Mouse (Mus musculus) forebrain, embryonic 12.5 days (tissue): ENCODE results near the gene Scamp5. TPM values are rescaled to one million over a fixed set of nuclear protein-coding genes. Genes with fewer than 3 reads are reported as not detected.

Experiments
- ATAC-seq: fragments of 200-750 bp; cut with Nextera tagmentation; 2 replicates; pipeline ENCODE4 v1.8.0; 2017; ENCODE audit warnings: moderate TSS enrichment; ENCODE audit not compliant: low FRiP score
- H3K27ac ChIP-seq: fragments of 300-500 bp; sonication (generic); 2 replicates; pipeline ENCODE4 v1.5.1; 2016; ENCODE audit warnings: mild to moderate bottlenecking
- H3K27me3 ChIP-seq: fragments of 300-500 bp; sonication (generic); 2 replicates; pipeline ENCODE4 v1.6.1; 2016; ENCODE audit warnings: mild to moderate bottlenecking
- H3K36me3 ChIP-seq: fragments of 300-500 bp; sonication (generic); replicated peaks from 2 replicates; pipeline ENCODE4 v1.6.1; 2016; ENCODE audit warnings: mild to moderate bottlenecking
- H3K4me1 ChIP-seq: fragments of 300-500 bp; sonication (generic); 2 replicates; pipeline ENCODE4 v1.6.1; 2016
- H3K4me2 ChIP-seq: fragments of 300-500 bp; sonication (generic); 2 replicates; pipeline ENCODE4 v1.6.1; 2016; ENCODE audit warnings: mild to moderate bottlenecking, moderate library complexity
- H3K4me3 ChIP-seq: fragments of 300-500 bp; sonication (generic); replicated peaks from 2 replicates; pipeline ENCODE4 v1.5.1; 2016; ENCODE audit warnings: mild to moderate bottlenecking
- H3K9ac ChIP-seq: fragments of 300-500 bp; sonication (generic); 2 replicates; pipeline ENCODE4 v1.6.1; 2016; ENCODE audit warnings: mild to moderate bottlenecking
- H3K9me3 ChIP-seq: fragments of 300-500 bp; sonication (generic); 2 replicates; pipeline ENCODE4 v1.6.1; 2016
- WGBS: fragments of 180-500 bp; shearing (Covaris S2); methylation state at CpG from one replicate; pipeline ENCODE4 v1.1.7; 2016; 5-methylcytosine and 5-hydroxymethylcytosine counted together
- polyA plus RNA-seq: library from polyadenylated mRNA; unstranded; fragments of >200 nt; fragmentation: Nextera tagmentation; extraction: Ambion mirVana; gene quantifications from 2 replicates; pipeline ENCODE4 v1.2.1, GENCODE M21; 2016

Scamp5 gene
- polyA plus RNA-seq, 1 experiment from 2014 or later: 41.5 TPM

DNA sequence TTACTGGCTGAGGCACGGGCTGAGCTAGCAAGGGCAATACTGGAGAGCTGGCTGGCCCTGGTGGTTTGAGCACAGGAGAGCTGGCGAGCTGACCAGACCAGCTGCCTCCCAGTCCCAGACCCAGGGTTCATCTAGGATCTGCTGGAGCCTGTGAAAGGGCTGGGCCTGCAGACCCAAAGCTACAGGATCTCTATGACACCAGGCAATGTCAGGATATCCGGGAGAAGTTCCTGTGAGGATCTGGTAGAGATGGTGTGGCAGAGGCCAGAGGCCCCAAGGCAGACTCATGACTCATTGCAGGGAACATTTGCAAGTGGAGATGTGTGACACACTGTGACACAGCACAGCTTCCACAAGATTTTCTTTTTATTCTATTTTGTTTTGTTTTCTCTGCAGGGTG, 42.7 kb downstream of the Scamp5 start:
- Histone ChIP-seq H3K27ac (no peak overlapping the region), H3K9ac (no peak overlapping the region), H3K4me2 (no peak overlapping the region), H3K4me3 (no peak overlapping the region), H3K9me3 (no peaks in the 10 kb centered on the region), H3K27me3 (no peaks in the 10 kb centered on the region), H3K4me1 (peaks cover 8% of the 10 kb centered on the region), H3K36me3 (no peaks in the 10 kb centered on the region)
- no peak for ATAC-seq
- 84% methylated on average over 3 of the region's 3 CpGs for WGBS

DNA sequence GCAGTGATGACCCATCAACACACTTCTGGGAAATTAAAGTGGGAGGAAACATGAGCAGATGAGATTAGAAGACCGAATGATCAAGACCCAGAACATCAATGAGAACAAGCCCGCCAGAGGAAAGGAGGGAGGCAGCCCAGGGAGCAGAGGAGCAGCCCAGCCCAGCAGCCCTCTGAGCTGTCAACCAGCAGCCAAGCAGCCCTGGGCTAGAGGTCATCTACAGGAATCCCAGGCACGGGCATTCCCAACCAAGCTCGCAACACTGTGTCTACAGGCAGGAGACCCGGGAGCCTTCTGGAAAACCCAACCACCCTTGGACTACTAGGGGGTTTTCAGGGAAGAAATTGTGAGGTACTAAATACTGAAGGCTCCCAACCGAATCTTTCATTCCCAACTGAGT, 43.8 kb downstream of the Scamp5 start:
- 83% methylated on average over 6 of the region's 6 CpGs for WGBS
- H3K9ac ChIP-seq: no peak overlapping the region
- no peaks in the 10 kb centered on the region for H3K27me3 ChIP-seq
- no peak overlapping the region for H3K27ac ChIP-seq
- no peak overlapping the region for H3K4me2 ChIP-seq
- no peak overlapping the region for H3K4me3 ChIP-seq
- peaks cover 4% of the 10 kb centered on the region; the same call in 1 of the 2 replicates for H3K4me1 ChIP-seq
- H3K9me3 ChIP-seq: no peaks in the 10 kb centered on the region
- no peak for ATAC-seq
- H3K36me3 ChIP-seq: no peaks in the 10 kb centered on the region

DNA sequence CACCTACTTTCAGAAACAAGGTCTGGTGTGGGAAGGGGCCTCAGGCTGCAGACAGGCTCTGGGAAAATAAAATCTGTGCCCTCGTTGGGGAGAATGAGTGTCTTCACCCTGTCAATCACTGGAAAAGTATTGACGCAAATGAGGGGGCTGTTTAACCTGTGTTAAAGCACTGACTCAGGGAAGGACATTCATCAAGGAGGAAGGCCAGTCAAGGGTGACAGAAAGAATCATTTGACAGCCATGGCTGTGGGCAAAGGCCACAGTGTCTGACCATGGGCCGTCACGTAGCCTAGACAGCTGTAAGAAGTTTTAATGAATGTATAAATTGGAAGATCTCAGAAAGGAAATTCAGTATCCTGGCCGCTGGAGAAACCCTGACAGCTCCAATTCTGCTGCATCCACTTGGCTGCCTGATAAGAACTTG, 46.2 kb downstream of the Scamp5 start:
- H3K27ac ChIP-seq: no peak overlapping the region
- no peak overlapping the region for H3K9ac ChIP-seq
- H3K36me3 ChIP-seq: no peaks in the 10 kb centered on the region
- no peak overlapping the region for H3K4me3 ChIP-seq
- H3K9me3 ChIP-seq: no peaks in the 10 kb centered on the region
- no peaks in the 10 kb centered on the region for H3K4me1 ChIP-seq
- no peak overlapping the region for H3K4me2 ChIP-seq
- H3K27me3 ChIP-seq: no peaks in the 10 kb centered on the region
- WGBS: 75% methylated on average over 5 of the region's 5 CpGs
- no peak for ATAC-seq

DNA sequence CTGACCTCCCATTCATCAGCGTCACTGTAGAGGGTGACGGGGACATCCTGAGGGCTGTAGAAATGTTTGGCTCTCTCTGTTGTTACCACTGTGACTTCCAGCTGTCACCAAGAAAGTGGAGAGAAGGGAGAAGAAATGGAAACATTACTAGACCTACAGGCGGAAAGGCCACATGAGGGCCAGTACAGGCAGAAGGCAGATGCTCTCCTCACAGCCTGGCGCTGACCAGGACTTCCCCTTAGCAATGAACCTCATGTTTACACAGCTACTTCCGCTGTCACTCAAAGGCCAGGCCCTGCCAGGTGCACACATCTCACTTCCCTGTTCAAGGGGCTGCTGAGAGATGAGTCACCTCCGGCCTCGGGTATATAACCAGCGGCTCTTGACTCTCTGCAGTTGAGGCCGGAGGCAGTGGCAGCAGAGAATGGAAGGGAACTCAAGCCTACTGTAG, 46.7 kb downstream of the Scamp5 start:
- ATAC-seq: no peak
- no peak overlapping the region for H3K9ac ChIP-seq

DNA sequence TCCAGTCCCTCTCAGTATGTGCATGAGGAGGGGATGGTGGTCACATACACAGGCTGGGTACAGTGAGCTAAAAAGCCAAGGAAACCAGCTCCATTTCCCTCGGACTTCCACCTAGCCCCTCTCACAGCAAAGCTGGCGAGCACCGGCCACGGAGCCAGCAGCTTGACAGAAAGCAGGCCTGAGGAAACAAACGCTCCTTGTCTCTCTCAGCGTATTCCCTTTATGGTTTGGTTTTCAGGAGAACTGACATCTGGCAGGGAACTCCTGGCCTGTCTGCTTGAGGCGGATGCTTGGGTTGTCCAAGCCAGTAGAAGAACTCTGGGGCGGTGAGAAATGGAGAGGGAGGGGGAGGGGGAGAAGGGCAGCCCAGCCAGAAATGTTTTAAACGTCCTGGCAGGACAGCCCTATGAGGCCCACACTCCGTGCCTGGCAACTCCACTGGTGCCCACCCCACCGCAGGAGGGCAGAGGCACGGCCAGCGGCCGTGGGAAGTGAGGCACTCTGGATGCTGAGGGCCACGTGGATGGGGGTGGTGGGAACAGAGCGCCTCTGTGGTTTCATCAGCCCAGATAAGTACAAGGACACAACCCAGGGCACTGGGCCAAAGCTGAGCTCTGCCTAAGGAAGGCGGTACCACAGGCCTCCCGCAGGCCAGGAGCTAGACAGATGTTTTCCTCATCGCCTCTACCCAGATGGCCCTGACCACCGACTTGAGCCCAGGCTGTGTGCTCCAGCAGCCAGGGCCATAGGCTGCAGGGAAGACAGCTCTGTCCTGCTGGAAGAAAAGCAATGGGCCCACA, 47.3 kb downstream of the Scamp5 start:
- no peaks in the 10 kb centered on the region for H3K4me1 ChIP-seq
- H3K9me3 ChIP-seq: no peaks in the 10 kb centered on the region
- no peak overlapping the region for H3K4me2 ChIP-seq
- H3K4me3 ChIP-seq: no peak overlapping the region
- no peaks in the 10 kb centered on the region for H3K36me3 ChIP-seq
- peak; percentile 20; the same call in 1 of the 2 replicates for ATAC-seq
- WGBS: 81% methylated on average over 20 of the region's 20 CpGs
- H3K27ac ChIP-seq: 0 out of 2 replicates have a peak overlapping the region, but pooled peaks have one; percentile 43
- H3K9ac ChIP-seq: no peak overlapping the region
- no peaks in the 10 kb centered on the region for H3K27me3 ChIP-seq

More for the DNA sequence above, 46.7 kb downstream of the Scamp5 start:
- Histone ChIP-seq H3K36me3 (no peaks in the 10 kb centered on the region), H3K9me3 (no peaks in the 10 kb centered on the region), H3K4me3 (no peak overlapping the region), H3K4me2 (no peak overlapping the region), H3K27me3 (no peaks in the 10 kb centered on the region), H3K27ac (0 out of 2 replicates have a peak overlapping the region, but pooled peaks have one; percentile 43), H3K4me1 (no peaks in the 10 kb centered on the region)
- 86% methylated on average over 9 of the region's 9 CpGs for WGBS

DNA sequence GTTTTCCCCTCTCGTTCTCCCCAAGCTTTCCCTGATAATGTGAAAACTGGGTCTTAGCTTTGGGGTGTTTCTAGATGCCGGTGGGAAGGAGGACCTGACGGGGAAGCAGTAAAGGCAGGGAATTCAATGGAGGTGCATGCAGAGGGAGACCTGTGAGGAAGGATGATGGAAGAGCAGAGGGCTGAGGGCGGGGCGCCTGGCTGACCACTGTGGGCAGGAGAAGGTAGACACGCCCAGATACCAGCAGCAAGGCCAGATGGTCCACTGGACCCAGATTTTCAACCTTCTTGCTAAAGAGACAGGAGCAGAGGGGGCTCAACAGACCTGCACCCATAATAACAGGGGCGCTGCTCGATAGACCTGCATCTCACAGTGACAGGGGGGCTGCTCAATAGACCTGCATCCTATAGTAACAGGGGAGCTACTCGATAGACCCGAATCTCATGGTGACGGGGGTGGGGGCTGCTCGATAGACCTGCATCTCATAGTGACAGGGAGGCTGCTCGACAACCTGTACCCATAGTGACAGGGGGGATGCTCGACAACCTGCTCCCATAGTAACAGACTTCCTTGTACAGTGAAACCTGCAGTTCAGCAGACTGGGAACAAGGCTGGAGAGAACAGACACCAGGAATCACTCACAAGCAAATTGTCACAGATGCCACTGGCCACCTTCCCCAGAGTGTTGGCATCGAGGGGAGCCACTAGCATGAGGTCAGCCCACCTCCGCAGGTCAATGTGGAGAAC, 48.2 kb downstream of the Scamp5 start:
- Histone ChIP-seq H3K4me1 (no peaks in the 10 kb centered on the region), H3K36me3 (no peaks in the 10 kb centered on the region), H3K27ac (no peak overlapping the region), H3K4me3 (no peak overlapping the region), H3K4me2 (no peak overlapping the region), H3K9me3 (no peaks in the 10 kb centered on the region), H3K27me3 (no peaks in the 10 kb centered on the region), H3K9ac (no peak overlapping the region)
- WGBS: 88% methylated on average over 16 of the region's 16 CpGs
- no peak for ATAC-seq

DNA sequence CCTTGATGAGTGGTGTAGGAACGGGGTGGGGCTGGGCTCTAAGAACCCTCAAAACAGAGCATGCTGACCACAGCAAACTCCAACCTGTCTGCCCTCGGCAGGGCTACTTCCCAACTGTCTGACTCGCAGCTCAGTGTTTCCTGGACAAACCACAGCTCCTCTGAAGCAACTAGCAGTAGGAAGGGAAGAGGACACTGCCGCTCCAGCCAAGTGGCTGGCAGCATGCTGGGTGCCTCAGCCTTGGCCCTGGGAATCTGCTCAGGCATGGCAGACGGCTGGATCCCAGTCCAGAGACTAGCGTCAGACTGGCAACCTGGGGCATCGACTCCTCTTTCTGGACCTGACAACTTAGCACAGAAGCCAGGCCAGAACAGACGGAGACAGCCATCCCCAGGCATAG, 50.5 kb downstream of the Scamp5 start:
- Histone ChIP-seq H3K27me3 (no peaks in the 10 kb centered on the region), H3K4me2 (no peak overlapping the region), H3K9me3 (no peaks in the 10 kb centered on the region), H3K4me3 (no peak overlapping the region), H3K36me3 (peaks cover 3% of the 10 kb centered on the region; the same call in 1 of the 2 replicates), H3K27ac (no peak overlapping the region), H3K4me1 (no peaks in the 10 kb centered on the region), H3K9ac (no peak overlapping the region)
- ATAC-seq: no peak
- 86% methylated on average over 8 of the region's 8 CpGs for WGBS

DNA sequence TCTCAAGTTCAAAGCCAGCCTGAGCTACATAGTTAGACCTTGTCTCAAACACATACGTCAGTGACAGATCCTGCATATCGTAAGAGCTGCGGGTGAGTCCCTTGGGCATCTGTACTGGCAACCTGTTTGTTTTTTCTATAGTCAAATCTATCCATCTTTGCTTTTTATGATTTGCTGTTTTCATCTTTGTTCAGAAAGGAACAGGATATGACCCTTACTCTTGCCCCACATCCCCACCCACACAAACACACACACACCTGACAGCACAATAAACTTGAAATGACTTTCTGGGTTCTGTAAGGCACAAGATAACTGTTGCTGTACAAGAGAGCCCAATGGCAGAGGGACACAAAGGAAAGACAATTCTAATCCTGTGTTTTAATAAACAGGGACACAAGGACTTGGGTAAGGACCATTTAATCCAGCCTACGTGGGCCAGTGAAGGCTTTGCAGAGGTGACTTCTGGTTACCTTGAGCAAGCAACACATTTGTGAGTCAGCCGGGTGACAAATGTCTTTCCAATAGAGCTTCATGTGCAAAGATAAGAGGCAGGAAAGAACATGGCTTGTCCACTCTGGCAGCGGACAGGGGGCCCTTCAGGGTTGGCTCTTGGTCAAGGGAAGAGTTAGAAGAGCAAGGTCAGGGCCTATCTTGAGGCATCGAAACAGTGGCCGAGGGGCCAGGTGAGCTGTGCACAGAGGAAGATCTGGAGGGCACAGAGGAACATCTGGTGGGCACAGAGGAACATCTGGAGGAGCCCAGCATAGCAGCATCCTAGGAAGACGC, 60.5 kb downstream of the Scamp5 start:
- Histone ChIP-seq H3K9me3 (no peaks in the 10 kb centered on the region), H3K9ac (no peak overlapping the region), H3K4me1 (no peaks in the 10 kb centered on the region), H3K4me3 (no peak overlapping the region), H3K36me3 (no peaks in the 10 kb centered on the region), H3K27me3 (no peaks in the 10 kb centered on the region), H3K27ac (no peak overlapping the region), H3K4me2 (no peak overlapping the region)
- no peak for ATAC-seq
- 93% methylated on average over 9 of the region's 9 CpGs for WGBS

DNA sequence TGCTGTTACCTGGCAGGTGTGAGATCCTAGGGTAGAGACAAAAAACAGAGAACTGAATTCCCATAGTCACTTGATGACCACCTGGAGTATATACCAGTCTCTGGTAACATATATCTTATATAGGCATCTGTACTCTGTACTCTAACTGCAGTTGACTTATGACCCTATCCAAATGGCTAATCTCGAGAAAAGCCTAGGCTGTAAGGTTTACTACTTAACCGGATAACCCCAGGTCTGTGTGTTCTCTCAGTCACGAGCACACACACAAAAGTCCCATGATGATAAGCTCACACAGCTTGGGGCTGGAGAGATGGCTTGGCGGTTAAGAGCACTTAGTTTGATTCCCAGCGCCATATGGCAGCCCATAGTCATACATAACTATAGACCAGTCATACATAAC, 61.5 kb downstream of the Scamp5 start:
- H3K36me3 ChIP-seq: no peaks in the 10 kb centered on the region
- H3K9ac ChIP-seq: no peak overlapping the region
- H3K27ac ChIP-seq: no peak overlapping the region
- H3K4me1 ChIP-seq: no peaks in the 10 kb centered on the region
- 92% methylated on average over 5 of the region's 5 CpGs for WGBS
- no peak overlapping the region for H3K4me2 ChIP-seq
- H3K27me3 ChIP-seq: no peaks in the 10 kb centered on the region
- no peaks in the 10 kb centered on the region for H3K9me3 ChIP-seq
- no peak for ATAC-seq
- H3K4me3 ChIP-seq: no peak overlapping the region

DNA sequence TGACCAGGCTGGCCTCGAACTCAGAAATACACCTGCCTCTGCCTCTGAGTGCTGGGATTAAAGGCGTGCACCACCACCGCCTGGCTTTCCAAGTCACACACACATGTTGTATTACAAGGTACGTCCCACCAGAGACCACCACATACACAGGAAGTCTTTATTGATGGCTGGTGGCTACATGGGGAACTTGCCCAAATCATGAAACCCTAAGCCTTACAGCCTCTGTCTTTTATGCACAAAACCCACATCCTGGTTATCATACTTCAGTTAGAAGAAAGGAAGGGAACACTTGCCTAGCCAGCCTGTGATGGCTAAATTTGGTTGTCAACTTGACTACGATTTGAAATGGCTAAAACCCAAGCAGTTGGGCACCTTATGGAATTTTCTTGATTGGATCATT, 63.8 kb downstream of the Scamp5 start:
- no peaks in the 10 kb centered on the region for H3K4me1 ChIP-seq
- H3K36me3 ChIP-seq: no peaks in the 10 kb centered on the region
- no peak overlapping the region for H3K4me2 ChIP-seq
- peaks cover 10% of the 10 kb centered on the region; the same call in 1 of the 2 replicates for H3K9me3 ChIP-seq
- H3K9ac ChIP-seq: no peak overlapping the region
- H3K27me3 ChIP-seq: no peaks in the 10 kb centered on the region
- no peak for ATAC-seq
- no peak overlapping the region for H3K27ac ChIP-seq
- WGBS: 90% methylated on average over 5 of the region's 5 CpGs
- no peak overlapping the region for H3K4me3 ChIP-seq

DNA sequence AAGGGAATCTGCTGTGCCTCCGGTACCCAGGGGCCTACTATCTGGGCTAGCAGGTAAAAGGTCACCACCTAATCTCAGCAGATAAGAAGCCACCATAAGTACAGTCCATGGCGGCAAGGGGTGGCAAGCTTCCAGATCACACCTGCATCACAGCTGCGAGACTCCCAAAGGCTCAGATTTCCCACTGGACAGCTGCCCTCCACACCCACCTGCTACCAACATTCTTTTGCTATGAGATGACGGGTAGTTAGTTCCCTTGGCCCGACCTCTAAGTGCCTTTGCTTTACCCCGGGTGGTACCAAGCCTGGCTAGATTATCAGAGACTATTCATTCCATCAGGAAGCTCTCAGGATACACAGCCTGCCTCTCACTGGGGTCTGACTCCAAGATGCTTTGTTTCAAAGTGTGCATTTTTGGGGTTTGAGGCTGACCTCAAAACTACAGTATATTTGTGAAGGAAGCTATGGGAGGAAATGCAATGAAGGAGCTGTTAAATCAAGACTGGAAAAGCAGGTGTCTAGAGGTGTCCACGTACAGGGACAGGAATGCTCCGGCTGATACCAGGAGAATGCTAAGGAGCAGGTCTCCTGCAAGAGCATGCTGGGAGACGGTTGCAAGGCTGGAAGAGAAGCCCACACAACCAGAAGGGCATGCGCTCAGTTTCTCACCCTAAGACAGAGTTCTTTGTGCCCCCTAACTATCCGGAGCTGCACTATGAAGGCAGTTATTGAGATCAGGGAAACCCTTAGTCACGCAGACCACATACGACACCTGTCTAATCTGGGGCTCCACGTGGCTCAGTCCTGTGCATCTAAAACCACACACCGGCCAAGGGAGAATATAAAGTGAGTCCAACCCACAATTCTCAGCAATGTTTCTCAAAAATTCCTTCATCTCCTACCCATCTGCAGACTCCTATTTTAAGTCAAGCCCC, 65.3 kb downstream of the Scamp5 start:
- Histone ChIP-seq H3K4me1 (no peaks in the 10 kb centered on the region), H3K36me3 (no peaks in the 10 kb centered on the region), H3K4me2 (no peak overlapping the region), H3K27me3 (no peaks in the 10 kb centered on the region), H3K9ac (no peak overlapping the region), H3K27ac (no peak overlapping the region), H3K4me3 (no peak overlapping the region), H3K9me3 (peaks cover 16% of the 10 kb centered on the region)
- 90% methylated on average over 15 of the region's 15 CpGs for WGBS
- no peak for ATAC-seq
